Mouse (Mus musculus): ENCODE results near the gene Sycp3. TPM values are rescaled to one million over a fixed set of nuclear protein-coding genes. Genes with fewer than 3 reads are reported as not detected.

Sycp3 gene
- polyA plus RNA-seq, 2 experiments = 0.10 TPM; not detected in 1

DNA sequence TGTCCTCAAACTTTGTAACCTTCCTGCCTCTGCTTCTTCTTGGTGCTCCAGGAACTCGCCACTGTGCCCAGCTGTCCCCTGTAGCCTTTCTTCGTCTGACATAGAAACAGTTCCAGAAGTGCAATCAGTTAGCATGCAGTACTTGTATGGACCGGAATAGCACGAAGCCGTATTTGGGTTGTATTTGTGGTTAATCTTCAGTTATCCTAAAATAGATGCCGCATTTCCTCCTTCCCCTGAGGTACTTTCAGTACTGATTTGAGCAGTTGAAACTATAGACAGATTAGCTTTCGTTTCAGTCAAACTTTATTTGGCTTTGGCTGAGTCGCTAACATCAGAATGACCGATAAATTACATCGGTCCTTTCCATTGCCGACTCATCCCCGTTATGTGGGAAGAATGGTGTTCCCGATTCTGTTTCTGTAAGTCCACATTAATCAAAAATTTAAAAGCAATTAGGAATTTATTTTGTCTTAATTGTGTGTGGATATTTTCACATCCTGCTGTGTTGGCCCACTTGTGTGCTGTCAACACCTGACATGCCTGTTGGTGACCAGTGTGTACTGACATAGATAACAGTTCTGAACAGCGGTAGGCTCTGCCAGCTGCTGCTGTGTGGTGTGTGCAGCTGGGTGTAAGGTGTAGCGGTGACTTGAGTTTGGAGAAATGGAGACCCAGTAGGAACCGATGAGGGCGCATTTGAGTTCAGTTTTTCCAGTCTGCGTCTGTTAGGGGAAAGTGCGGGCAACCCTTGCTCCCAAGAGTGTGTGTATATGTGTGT lies 38.5 kb upstream of the Sycp3 start:
- no peaks in the 10 kb centered on the region for H3K9me3 ChIP-seq (ENCODE audit: control insufficient read depth, low read length)
- H3K4me2 ChIP-seq (replicated peaks; ENCODE audit: low read depth, low read length, severe bottlenecking) = no peak overlapping the region
- TF ChIP-seq POLR2A (IDR thresholded peaks at IDR 0.05; ENCODE audit: borderline replicate concordance, extremely low read depth, insufficient read depth, insufficient read length) = no peak
- H3K4me1 ChIP-seq (ENCODE audit: control insufficient read depth, insufficient read depth, low read length) = no peaks in the 10 kb centered on the region
- peaks cover 3% of the 10 kb centered on the region for H3K36me3 ChIP-seq (ENCODE audit: control insufficient read depth, insufficient read depth, low read length)
- H3K27ac ChIP-seq (replicated peaks; ENCODE audit: low read depth, low read length) = no peak overlapping the region
- H3K4me3 ChIP-seq (replicated peaks; ENCODE audit: low read length) = no peak overlapping the region
- ATAC-seq (ENCODE audit: low FRiP score, low read depth) (no peak), DNase-seq (ENCODE audit: low spot score) (no peak)
- 89% methylated on average over 19 of the region's 19 CpGs for WGBS
- no peaks in the 10 kb centered on the region for H3K27me3 ChIP-seq (ENCODE audit: control insufficient read depth, insufficient read depth, low read length)
- no peak overlapping the region for H3K9ac ChIP-seq (ENCODE audit: low read depth, low read length, severe bottlenecking)

DNA sequence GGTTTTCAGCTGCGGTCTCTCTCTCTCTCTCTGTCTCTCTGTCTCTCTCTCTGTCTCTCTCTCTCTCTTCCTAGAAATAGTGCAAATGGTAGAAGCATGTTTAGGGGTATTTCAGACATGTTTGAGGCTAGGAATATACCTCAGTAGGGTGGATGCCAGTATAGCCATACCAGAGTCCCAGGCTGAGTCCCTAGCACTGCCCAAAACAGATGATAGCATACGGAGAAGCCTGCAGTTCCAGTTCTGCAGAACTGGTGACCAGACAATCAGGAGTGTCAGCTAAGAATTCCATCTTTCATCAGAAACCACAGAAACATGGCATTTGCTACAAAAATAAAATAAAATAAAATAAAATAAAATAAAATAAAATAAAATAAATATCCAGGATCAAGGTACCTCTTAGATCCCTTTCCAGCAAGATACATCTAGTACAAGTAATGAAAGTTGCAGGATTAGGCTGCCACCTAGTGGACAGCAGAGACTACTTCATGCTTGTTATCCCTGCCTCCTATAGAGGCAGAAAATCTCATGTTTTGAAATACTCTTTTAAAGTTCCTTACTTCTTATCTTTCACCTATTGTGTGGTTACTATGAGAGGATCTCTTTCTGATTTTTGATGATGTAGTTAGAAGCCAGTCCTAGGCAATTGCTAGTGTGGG lies 33.1 kb upstream of the Sycp3 start:
- Histone ChIP-seq H3K9me3 (ENCODE audit: control insufficient read depth, low read length) (no peaks in the 10 kb centered on the region), H3K27me3 (ENCODE audit: control insufficient read depth, insufficient read depth, low read length) (no peaks in the 10 kb centered on the region), H3K4me2 (replicated peaks; ENCODE audit: low read depth, low read length, severe bottlenecking) (no peak overlapping the region), H3K4me1 (ENCODE audit: control insufficient read depth, insufficient read depth, low read length) (no peaks in the 10 kb centered on the region), H3K9ac (ENCODE audit: low read depth, low read length, severe bottlenecking) (no peak overlapping the region), H3K4me3 (replicated peaks; ENCODE audit: low read length) (no peak overlapping the region), H3K27ac (replicated peaks; ENCODE audit: low read depth, low read length) (no peak overlapping the region), H3K36me3 (ENCODE audit: control insufficient read depth, insufficient read depth, low read length) (peaks cover 17% of the 10 kb centered on the region)
- 93% methylated on average over 2 of the region's 2 CpGs for WGBS
- DNase-seq (ENCODE audit: low spot score) (peak; percentile 76), ATAC-seq (ENCODE audit: low FRiP score, low read depth) (peak; percentile 86)
- TF ChIP-seq POLR2A (IDR thresholded peaks at IDR 0.05; ENCODE audit: borderline replicate concordance, extremely low read depth, insufficient read depth, insufficient read length) = no peak

DNA sequence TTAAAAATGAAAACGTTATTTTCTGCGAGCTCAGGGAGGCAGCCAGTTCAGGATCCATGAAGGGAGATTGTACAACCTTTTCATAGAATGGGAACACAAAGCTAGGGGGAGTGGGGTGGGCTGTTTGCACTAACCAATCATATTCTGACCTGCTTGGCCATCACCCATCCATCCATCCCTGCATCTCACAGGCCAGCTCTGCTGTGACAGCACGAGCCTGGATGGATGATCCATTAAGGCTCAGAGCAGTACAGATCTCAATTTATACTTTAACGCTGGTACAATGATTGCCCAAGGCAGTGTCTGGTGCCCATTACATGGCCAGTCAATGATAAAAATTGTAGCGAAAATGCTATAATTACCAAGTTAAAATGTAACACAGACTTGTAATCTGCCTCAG lies 32.5 kb upstream of the Sycp3 start:
- H3K9me3 ChIP-seq (ENCODE audit: control insufficient read depth, low read length) = no peaks in the 10 kb centered on the region
- ATAC-seq (ENCODE audit: low FRiP score, low read depth) = no peak
- 68% methylated on average over 5 of the region's 5 CpGs for WGBS

DNA sequence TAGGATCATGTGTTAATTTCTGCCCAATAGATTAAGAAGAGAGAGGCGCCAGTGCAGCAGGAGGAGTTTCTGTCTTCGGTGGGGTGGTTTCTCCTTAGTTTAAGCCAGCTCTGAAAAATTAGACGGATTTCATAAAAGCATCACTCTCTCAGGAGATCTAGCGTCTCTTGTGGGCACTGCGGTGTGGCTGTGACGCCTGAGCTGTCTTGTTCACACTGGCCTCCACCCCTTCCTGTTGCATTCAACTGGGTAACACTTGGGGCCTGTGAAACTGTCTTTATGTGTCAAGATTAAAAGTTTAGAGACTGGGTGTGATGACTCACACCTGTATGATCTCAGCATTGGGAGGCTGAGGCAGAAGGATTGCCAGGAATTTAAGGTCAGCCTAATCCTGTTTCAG lies 31.4 kb upstream of the Sycp3 start:
- DNase-seq (ENCODE audit: low spot score) = no peak
- no peak overlapping the region for H3K4me2 ChIP-seq (replicated peaks; ENCODE audit: low read depth, low read length, severe bottlenecking)
- H3K27me3 ChIP-seq (ENCODE audit: control insufficient read depth, insufficient read depth, low read length) = no peaks in the 10 kb centered on the region
- peaks cover 32% of the 10 kb centered on the region for H3K36me3 ChIP-seq (ENCODE audit: control insufficient read depth, insufficient read depth, low read length)
- 91% methylated on average over 6 of the region's 6 CpGs for whole genome bisulfite sequencing
- H3K4me1 ChIP-seq (ENCODE audit: control insufficient read depth, insufficient read depth, low read length) = no peaks in the 10 kb centered on the region
- no peak for ATAC-seq (ENCODE audit: low FRiP score, low read depth)
- H3K9ac ChIP-seq (ENCODE audit: low read depth, low read length, severe bottlenecking) = no peak overlapping the region
- no peak overlapping the region for H3K4me3 ChIP-seq (replicated peaks; ENCODE audit: low read length)
- no peaks in the 10 kb centered on the region for H3K9me3 ChIP-seq (ENCODE audit: control insufficient read depth, low read length)
- no peak for TF ChIP-seq POLR2A (IDR thresholded peaks at IDR 0.05; ENCODE audit: borderline replicate concordance, extremely low read depth, insufficient read depth, insufficient read length)
- no peak overlapping the region for H3K27ac ChIP-seq (replicated peaks; ENCODE audit: low read depth, low read length)

More for the DNA sequence above, 32.5 kb upstream of the Sycp3 start:
- Histone ChIP-seq H3K4me2 (replicated peaks; ENCODE audit: low read depth, low read length, severe bottlenecking) (no peak overlapping the region), H3K27me3 (ENCODE audit: control insufficient read depth, insufficient read depth, low read length) (no peaks in the 10 kb centered on the region), H3K27ac (replicated peaks; ENCODE audit: low read depth, low read length) (no peak overlapping the region), H3K4me1 (ENCODE audit: control insufficient read depth, insufficient read depth, low read length) (no peaks in the 10 kb centered on the region), H3K36me3 (ENCODE audit: control insufficient read depth, insufficient read depth, low read length) (peaks cover 22% of the 10 kb centered on the region), H3K9ac (ENCODE audit: low read depth, low read length, severe bottlenecking) (no peak overlapping the region), H3K4me3 (replicated peaks; ENCODE audit: low read length) (no peak overlapping the region)
- no peak for TF ChIP-seq POLR2A (IDR thresholded peaks at IDR 0.05; ENCODE audit: borderline replicate concordance, extremely low read depth, insufficient read depth, insufficient read length)
- no peak for DNase-seq (ENCODE audit: low spot score)

DNA sequence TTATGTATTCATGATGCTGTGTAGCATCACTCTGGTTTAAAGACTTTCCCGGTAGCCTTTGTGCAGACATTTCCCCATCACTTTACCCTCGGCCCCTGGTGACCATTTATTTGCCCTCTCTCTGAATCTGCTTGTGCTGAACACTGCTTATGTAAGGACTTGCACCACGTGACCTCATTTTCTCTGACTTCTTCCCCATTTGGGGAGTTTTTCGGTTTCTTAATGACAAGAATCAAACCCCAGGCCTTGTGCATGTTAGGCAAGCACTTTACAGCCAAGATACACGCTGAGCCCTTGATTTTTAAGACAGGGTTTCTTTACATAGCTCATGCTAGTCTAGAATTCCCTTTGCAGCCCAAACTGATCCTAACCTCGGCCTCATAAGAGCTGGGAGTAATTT lies 18.1 kb upstream of the Sycp3 start:
- H3K4me2 ChIP-seq (replicated peaks; ENCODE audit: low read depth, low read length, severe bottlenecking) = no peak overlapping the region
- DNase-seq (ENCODE audit: low spot score) = no peak
- H3K36me3 ChIP-seq (ENCODE audit: control insufficient read depth, insufficient read depth, low read length) = peaks cover 40% of the 10 kb centered on the region
- H3K4me1 ChIP-seq (ENCODE audit: control insufficient read depth, insufficient read depth, low read length) = no peaks in the 10 kb centered on the region
- no peak overlapping the region for H3K9ac ChIP-seq (ENCODE audit: low read depth, low read length, severe bottlenecking)
- 82% methylated on average over 6 of the region's 6 CpGs for WGBS
- no peak overlapping the region for H3K27ac ChIP-seq (replicated peaks; ENCODE audit: low read depth, low read length)
- H3K4me3 ChIP-seq (replicated peaks; ENCODE audit: low read length) = no peak overlapping the region
- no peaks in the 10 kb centered on the region for H3K9me3 ChIP-seq (ENCODE audit: control insufficient read depth, low read length)
- TF ChIP-seq POLR2A (IDR thresholded peaks at IDR 0.05; ENCODE audit: borderline replicate concordance, extremely low read depth, insufficient read depth, insufficient read length) = no peak
- ATAC-seq (ENCODE audit: low FRiP score, low read depth) = no peak
- H3K27me3 ChIP-seq (ENCODE audit: control insufficient read depth, insufficient read depth, low read length) = no peaks in the 10 kb centered on the region
